Mouse (Mus musculus) lung, postnatal 14 days (tissue): ENCODE measurements around the gene Suco.
A peak's percentile ranks its signal among the peaks of the same experiment; 100 is the strongest.

Experiments used
- DNase-seq: peaks from one replicate; pipeline ENCODE4 v3.0.0; 2021

Suco gene

DNA sequence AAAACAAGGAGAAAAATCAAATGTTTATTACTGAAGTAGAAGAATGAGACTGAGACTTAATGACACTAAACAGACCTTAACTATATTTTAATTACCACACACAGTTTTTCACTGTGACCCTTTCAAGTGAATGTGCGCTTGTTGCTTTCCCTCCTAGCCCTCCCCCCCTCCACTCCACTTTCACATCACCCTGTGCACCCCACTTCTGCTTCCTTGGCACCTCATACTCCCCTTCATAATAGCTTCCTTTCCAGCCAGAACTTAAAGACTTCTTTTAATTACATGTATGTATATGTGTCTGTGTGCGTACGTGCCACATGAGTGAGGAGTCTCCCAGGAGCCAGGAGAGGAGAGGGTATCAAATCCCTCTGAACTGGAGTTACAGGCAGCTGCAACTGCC is 12.3 kb upstream of the Suco start:
- DNase-seq: no peak

DNA sequence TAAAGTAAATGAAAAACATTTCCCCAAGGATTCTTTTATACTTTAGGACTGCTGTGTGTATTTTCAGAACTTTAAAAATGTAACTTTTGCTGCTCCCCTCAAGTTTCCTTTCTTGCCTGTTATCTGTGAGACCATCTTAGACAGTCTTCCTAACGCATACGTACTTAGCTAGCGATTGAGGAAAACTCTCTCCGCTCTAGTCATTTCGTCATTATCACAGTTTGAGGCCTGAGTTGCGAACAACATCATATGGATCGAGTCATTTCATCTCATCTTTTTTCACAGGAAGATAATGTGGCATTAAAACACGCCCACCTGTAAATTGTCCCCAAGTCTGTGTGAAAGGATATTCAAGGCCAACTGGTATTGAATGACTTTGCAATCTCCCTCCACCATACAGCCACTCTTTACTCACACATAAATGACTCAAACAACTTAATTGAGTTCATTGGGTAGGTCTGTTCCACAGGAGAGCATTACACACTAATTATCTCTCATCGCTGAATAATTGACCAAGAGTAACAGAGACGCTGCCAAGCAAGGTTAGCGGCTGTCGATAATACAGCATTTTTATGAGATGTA is 11.3 kb upstream of the Suco start:
- no peak for DNase-seq

DNA sequence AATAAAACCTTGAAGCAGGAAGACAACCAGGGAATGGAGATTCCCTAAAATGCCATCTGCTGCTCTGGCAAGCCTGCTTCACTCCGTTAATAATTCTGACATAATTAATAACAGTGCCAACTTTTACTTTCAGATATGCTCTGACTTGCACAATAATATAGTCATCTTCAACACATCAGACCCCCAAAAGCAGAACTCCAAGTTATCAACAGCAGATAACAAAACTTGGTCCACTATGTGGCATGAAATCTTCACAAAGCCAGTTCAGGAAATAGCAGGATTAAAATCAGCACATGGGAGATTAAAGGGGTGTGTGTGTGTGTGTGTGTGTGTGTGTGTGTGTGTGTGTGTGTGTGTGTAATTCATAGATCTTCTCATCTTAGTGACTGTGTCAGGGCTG is 9.3 kb upstream of the Suco start:
- DNase-seq: no peak

DNA sequence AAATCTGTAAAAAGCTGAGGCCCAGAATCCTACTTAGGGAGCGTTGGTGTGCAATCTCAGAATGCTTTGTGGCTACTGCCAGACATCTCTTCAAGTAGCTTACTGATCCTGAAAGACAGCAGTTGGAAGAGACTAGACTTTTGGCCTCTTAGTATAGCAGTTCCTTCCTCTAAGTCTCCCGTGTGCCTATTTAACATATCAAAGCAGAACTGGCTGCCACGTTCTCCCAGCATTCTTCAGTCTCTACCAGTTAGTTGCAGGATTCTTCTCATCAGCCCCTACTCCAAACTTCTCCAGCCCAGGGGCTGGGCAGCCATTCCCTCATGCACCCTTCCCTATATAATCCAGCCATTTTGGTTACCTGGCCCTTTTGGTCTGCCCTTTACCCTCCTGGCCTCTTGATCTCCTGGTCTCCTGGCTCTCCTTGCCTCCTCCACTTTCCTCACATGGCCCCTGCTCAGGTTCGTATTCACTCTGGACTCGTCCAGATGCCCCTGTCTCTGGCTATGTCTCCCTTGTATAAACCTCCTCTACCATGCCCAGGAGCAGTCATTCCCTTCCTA is 1.2 kb upstream of the Suco start:
- DNase-seq: no peak

DNA sequence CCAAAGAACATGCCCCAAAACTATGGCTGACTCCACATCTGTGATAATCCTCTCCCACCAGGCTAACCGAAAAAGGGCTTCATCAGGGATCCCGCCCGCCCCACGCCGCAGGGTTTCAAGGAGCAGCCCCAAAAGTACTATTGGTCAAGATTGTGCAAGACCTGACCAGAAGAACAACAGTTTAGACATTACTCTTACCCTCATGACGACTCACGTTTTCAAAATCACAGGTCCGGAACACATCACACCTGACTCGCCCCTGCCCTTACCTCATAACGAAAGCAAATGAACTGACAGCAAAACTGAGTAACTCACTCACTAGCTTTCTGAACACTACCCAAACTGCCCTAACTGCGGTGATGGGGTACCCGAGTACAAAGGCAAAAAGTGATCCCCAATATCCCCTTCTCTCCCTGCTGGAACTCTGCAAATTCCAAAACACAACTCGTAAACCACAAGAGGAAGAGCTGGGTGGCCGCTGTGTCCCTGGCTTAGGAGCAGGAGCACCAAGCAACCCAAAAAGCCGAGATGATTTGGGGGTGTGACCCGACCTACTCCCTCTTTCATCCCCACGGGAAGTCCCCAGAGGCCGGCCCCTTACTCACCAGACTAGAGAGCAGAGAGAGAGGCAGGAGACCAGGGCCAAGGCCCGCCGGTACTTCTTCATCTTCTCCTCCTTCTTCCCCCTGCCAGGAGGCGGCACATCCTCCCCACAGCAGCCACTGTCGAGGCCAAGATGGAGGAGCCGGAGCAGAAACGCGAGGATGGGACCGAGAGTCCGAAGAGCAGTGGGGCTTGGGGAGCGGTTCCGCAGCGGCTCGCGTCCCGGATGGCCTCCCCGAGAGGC is 553 bp downstream of the Suco start:
- peak; percentile 9 for DNase-seq

DNA sequence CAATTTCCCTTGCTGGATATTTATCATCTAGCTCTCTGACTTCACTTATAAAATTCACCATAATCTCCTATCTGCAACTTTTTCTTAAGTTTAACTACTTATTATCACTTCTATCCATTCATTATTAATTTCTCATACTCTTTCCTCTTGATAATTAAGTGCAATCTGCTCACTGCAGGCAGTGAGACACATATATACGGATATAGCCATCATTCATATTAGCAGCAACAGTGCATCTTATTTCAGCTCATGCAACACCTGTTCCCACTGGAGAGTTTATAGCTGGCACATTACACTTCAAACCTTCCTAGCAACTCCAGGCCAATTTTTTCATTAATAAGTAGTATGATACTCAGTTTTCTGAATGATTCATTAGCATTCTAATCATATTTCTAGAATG is 7.1 kb downstream of the Suco start:
- DNase-seq: no peak

DNA sequence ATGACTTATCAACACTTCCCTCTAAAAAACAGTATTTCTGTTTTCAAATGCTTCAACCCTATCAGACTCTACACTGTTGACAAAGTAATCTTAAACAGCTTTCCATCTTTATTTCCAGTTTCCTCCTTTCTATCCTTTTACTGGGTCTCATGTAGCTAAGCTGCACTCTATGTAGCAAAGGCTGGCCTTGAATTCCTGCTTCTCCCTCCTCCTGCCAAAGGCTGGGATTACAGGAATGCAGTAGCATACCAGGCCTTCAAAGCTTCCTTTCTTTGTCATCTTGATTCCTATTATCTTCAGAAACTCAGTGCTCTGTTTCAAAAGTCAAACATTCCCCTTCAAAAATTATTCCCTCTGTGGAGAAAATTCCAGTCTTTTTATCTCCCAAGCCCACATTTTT is 8.1 kb downstream of the Suco start:
- no peak for DNase-seq

DNA sequence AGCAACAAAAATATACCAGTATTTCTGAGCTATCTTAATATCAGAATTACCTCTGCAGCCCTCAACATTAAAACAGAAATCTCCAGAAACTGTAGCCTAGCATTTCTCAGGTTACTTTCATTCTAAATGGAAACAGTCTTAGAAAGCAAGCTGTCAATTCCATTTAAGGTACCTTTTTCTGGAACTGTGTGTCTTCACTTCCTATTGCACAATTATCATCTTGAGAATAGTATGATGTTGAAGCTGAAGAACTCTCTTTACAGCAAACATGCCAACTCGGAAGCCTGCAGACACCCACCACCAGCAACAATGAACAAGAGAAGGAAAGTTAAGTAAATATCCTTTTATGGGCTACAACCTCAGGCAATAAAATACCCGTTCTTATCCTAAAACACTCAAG is 12.7 kb downstream of the Suco start:
- DNase-seq: no peak

DNA sequence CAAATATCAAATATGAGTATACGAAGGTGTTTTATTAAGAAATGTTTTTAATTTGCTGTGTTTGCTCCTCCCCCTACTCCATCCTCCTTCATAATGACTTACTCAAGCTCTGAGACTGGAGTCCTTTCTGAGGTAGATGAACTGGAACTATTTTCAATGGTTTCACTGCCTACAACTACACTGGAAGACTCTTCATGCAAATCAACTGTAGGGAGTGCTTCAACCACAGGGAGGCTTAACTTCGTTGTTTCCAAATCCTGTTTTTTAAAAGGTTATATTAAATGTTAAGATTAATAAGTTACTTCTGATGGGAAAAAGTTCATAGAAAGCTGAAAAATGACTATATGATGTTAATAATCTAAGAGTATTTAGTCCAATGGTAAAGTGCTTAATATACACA is 17.2 kb downstream of the Suco start:
- no peak for DNase-seq

DNA sequence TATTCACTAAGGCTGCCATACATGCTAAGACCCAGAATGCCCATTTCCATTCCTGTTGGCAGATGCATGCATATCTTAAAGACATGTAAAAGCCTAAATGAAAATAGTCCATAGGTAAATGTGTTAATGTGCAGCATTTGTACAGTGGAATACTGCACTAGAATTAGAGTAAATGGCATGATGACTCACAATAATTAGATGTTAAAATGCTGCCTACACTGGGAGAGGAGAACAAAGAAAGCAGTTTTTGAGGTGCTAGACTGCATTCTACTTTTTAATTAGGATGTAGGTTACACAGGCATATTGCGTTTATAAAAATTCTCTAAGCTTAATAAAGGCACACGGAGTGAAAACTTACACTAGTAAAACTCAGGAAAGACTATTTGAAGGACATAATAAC is 49.8 kb downstream of the Suco start:
- no peak for DNase-seq

DNA sequence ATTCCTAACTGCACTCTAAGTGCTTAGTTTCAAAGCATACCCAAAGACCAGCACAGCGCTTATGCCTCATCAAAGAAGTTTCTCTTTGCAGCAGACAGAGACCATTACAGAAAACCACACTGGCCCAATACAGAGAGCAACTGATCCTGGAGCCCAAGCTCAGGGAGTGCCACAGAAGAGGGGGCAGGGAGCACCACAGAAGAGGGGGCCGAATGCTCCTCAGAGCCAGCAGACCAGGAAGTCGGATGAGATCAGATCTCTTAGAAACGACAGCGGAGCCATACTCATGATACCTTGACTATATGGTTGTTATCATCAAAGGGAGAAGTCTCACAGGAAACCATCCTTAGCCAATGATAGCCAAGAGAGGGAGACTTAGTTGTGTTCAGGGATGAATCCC is 67.1 kb downstream of the Suco start:
- no peak for DNase-seq

DNA sequence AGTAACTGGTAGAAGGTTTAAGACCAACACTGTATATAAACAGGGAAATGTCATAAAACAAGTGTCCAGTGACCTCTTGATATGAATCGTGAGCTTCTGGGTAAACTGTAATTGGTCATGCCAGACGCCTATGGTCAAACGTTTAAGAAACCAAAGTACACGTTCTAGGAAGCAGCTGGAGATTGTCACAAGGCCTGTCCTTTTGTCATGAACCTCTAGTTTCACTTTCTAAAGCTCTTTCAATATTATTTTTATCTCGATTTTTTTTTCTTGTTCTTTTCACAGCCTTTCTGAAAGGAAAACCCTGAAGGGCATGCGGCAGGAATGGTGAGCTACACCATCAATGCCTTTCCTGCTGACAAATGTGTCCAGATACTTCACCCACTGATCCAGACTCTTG is 67.5 kb downstream of the Suco start:
- no peak for DNase-seq

DNA sequence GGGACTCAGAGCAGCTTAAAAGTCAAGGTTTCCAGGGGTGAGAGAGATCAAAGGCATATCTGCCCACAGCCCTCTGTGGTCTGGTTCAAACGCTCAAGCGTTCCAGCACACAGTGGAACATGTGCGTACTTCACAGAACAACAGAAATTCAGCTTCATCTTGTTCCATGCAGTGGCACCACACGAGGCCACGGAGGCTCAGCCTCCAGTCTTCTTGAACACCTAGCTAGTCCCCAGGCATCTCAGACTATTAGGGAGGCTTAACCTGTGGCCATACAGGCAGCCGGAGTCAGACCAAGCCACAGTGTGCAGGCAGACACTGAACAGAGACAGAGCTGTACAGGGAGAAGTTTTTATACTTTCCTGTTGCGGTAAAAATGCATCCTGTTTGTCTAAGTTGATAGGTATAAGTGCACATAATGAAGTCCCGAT is 71.9 kb downstream of the Suco start:
- DNase-seq: no peak

DNA sequence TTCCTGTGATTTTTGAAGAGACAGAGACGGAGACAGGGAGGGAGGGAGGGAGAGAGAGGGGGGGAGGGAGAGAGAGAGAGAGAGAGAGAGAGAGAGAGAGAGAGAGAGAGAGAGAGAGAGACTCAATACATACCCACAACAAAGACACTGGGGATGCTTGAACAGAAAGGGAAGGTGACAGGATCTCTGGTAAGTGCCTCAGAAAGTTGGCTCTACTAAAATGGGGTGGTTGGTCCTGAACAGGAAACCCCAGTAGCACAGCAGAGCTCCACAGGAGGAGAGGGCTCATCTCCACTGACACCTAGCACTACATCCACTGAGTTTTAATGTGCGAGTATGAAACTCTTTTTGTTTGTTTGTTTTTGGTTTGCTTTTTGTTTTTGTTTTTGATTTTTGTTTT is 75.2 kb downstream of the Suco start:
- DNase-seq: no peak

DNA sequence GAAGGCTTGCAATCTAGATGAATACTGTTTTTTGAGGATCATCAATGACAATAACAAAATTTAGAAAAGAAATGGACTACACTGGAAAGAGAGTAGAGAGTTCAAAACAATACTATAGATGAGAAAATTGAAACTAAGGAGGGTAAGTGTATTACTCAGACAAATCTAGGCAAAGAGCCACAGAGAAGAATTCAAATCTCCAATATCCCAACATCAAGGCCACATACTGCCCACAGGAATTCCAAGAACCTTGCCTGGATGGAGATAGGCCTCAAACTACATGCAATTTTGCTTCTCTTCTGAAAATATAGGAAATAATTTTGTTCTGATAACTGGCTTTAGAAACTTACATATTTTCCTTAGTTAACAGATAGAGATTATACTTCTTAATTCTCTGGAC is 76.2 kb downstream of the Suco start:
- no peak for DNase-seq

DNA sequence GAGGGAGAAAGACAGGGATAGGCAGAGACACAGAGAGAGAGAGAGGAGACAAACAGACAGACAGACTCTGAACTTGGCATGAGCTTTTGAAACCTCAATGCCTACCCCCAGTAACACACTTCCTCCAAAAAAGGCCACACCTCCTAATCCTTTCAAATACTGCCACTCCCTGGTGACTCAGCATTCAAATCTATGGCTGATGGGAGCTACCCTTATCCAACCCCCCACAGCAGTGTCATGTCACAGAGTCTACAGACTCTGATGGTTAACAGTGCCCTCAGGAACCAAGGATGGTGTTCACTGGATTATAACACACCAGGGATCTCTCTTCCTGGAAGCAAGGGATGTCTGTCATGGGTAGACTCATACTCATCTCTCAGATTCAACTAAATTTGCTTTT is 76.7 kb downstream of the Suco start:
- DNase-seq: no peak

DNA sequence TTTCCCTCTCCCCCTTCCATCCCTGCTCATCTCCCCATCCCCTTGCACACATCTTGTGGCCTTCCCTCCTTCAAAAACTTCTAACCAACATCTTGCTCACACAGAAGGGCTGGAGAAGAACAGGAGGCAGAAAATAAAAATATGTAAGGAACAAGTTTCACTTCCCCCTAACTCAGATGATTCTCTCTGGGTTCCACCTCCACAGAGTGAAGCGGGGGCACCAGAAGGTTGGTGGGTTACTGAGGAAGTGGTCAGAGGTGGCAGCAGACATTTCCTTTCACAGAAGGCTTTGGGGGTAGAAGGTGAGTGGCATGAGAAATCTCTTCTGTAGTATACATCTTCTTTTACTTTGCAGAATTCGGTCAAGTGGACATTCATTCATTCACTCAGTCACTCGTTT is 77.6 kb downstream of the Suco start:
- no peak for DNase-seq

DNA sequence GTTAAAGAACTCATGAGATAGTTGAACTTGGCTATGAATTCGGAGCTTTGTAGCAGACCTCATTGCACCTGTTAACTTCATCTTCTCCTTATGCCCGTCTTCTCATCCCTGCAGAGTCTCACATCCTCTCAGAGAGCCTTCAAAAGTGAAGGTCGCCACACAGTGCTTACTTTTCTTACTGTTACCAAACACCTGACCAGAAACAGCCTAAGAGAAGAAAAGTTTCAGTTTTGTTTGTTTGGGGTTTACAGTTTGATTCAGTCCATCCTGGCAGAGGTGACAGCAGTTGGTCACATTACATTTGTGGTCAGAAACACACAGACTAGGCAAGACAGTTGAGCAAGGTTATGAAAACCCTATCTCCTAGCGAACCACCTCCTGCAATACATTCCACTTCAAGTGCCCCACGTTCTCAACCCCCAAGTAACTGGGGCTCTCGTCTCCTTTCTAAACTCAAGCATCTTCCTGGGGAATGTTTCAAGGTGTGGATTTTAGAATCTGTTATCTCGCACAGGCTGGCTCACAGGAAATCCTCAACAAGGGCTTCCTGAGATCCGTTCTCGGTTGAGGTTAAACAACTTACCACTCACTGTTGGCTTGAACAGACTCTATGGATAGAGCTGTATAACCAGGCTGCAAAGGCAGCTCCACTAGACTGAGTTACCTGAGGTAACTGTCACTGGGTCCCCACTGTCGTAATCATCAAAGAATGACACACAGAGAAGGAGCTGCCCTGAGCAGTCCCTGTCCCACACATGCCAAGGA is 81.9 kb downstream of the Suco start:
- DNase-seq: no peak

DNA sequence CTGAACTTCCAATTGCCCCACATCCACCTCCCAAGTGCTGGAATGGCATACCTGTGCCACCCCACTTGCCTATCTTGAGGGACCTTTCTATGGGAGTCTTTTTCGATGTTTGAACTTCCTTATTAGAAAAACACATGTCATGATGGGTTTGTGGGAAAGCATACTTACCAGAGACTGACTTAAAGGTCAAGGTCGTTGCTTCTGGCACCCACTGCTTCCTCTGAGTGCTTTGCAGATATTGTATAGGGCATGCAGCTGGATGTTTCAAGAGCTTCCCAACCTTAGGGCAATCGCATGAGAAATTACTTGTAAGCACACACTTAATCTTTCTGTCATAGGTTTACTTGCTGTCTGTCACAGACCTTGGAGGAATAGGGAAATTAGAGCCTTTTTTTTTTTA is 83.2 kb downstream of the Suco start:
- DNase-seq: no peak

DNA sequence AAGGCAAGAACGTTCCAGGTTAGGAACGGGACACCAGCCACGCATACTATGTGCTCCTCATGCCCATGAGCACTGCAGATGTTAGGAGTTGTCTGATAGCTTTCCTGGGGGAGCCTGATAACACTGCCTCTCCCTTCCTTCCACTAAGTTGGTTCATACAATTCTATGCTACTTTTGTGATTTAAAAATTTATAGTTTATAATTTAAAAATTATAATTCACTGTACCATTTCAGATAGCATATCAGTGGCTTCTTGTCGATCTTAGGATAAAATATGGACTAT is 83.9 kb downstream of the Suco start:
- no peak for DNase-seq

DNA sequence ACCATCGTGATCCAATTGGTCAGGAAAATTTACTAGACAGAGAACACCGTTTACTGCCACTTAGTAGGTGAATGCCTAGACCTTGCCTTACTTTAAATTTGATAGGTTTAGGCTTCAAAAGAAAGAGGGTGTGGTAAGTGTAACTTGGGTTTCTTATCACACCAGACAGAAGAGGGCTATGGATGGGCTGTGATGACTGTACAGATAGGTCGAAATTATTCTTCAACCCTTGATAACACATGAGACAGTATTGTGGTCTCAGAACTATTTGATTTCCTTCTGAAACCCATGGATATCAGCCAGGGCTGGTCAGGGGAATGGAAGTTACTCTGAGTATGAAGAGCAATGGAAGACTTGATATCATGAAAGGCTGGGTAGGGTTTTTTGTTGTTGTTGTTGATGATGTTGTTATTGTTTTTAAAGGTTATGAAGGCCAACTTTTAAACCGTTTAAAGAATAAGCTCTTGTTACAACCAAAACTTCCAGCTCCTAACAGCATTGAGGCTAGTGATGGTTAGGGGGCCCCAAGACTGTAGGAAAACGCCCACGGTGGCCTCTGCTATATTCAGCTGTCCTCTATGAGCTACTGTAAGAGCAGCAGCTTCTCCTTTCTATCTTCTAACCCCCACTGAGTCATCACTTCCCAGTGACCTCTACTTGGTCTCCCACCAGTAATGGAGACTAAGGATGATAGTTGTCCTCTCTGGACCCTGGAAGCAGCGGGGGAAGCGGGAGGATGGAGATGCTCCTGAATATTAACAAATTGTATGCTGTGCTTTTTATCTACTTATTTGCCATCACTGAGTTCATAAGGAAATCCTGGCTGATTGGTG is 84.4 kb downstream of the Suco start:
- no peak for DNase-seq

DNA sequence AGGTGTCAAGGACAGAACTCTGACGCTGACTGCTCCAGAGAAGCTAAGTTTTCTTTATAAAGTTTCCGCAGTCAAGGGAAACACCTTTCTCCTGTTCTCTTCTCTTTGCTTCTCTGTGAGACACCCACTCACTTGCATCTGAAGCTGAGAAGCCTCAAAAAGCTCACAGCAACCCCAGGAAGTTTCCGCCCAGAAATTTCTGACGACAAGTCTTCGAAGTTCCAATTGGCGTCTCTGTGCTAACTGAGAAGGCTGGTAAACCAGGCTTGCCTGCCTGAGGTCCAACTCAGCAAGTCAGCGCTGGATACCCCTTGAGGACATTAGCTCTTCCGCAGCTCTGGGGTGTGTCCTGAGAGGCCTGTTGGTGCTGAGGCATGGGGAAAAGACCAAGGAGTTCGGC is 88.1 kb downstream of the Suco start, which contains the start of gene Fasl:
Gene Fasl, minus strand, starts transcription at position 157 of the 400 bp plus-strand sequence.
- no peak for DNase-seq

DNA sequence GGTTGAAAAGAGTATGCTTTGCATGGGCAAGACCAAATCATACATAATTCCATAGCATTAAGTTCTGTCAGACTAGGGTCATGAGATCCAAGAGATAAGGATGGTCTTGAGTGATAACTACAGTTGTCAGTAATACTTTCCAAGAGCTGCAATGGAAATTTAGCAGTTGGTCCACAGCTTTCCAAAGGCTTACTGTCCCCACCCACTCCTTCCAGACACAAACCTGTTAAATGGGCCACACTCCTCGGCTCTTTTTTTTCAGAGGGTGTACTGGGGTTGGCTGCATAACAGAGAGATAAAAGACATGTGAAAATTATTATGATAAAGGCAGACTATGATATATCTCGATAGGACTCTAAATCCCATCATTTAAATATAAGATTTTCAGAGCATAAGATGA is 93.8 kb downstream of the Suco start:
- DNase-seq: no peak
